Mouse (Mus musculus) left cerebral cortex, adult 18-20 months (tissue): ENCODE data around the gene Zcchc17. TPM values are rescaled to one million over a fixed set of nuclear protein-coding genes. Genes with fewer than 3 reads are reported as not detected.

Experiments
- DNase-seq, 2 experiments: peaks; one replicate each; pipeline ENCODE4 v3.0.0; 2021 to 2022; ENCODE audit warnings: low spot score in 2 of 2, mixed read lengths in 1 of 2
- total RNA-seq, 2 experiments: library from RNA; stranded (reverse); gene quantifications; 2 replicates each; pipeline ENCODE4 v1.2.3; 2021

The Zcchc17 gene
- total RNA-seq, 2 experiments from 2014 or later, result 59.3 to 70.6 TPM

GRCm38 (mm10) chr4:130319564-130319963 lies 40.2 kb downstream of the Zcchc17 start:
- DNase-seq, result no peak

GRCm38 (mm10) chr4:130318122-130318521 lies 41.6 kb downstream of the Zcchc17 start:
- DNase-seq, result no peak

GRCm38 (mm10) chr4:130316691-130317090 lies 43.1 kb downstream of the Zcchc17 start:
- no peak for DNase-seq

GRCm38 (mm10) chr4:130315771-130316527 lies 43.8 kb downstream of the Zcchc17 start:
- no peak for DNase-seq

GRCm38 (mm10) chr4:130313552-130313951 lies 46.2 kb downstream of the Zcchc17 start:
- DNase-seq, result no peak

- DNase-seq, result no peak
Measured at GRCm38 (mm10) chr4:130312526-130312925, 47.2 kb downstream of the Zcchc17 start.

GRCm38 (mm10) chr4:130309254-130309653 lies 50.5 kb downstream of the Zcchc17 start:
- DNase-seq, result no peak

GRCm38 (mm10) chr4:130308231-130309081 lies 51.3 kb downstream of the Zcchc17 start, which contains the start of the genes Fabp3 and Gm10570:
Fabp3 (plus strand) TSS chr4:130308595.
Gm10570 (minus strand) TSS chr4:130308674.
- DNase-seq, result peak; percentile 74 to 85

- peak; percentile 36 to 47 for DNase-seq
Measured at GRCm38 (mm10) chr4:130307851-130308230, 51.9 kb downstream of the Zcchc17 start.

GRCm38 (mm10) chr4:130306796-130307630 lies 52.7 kb downstream of the Zcchc17 start:
- DNase-seq, result no peak

- DNase-seq, result no peak
Measured at GRCm38 (mm10) chr4:130304746-130305145, 55.0 kb downstream of the Zcchc17 start.

- DNase-seq, result no peak
Measured at GRCm38 (mm10) chr4:130302285-130302870, 57.4 kb downstream of the Zcchc17 start.

GRCm38 (mm10) chr4:130299629-130300018 lies 60.1 kb downstream of the Zcchc17 start:
- DNase-seq, result no peak

- no peak for DNase-seq
Measured at GRCm38 (mm10) chr4:130298877-130299628, 60.7 kb downstream of the Zcchc17 start.

GRCm38 (mm10) chr4:130297123-130297529 lies 62.6 kb downstream of the Zcchc17 start:
- no peak for DNase-seq

- no peak for DNase-seq
Measured at GRCm38 (mm10) chr4:130296243-130296965, 63.3 kb downstream of the Zcchc17 start.

- no peak for DNase-seq
Measured at GRCm38 (mm10) chr4:130295047-130295745, 64.5 kb downstream of the Zcchc17 start.

GRCm38 (mm10) chr4:130294513-130294912 lies 65.2 kb downstream of the Zcchc17 start:
- DNase-seq, result no peak

GRCm38 (mm10) chr4:130292271-130292670 lies 67.5 kb downstream of the Zcchc17 start:
- peak; percentile 60 to 82 for DNase-seq
